ENCODE assay signal across 26 mouse cellular contexts in genomic region chr2:169987186-169987585, GRCm38 (mm10).
A peak's percentile ranks its signal among the peaks of the same experiment; 100 is the strongest.
DNase-seq lines count a peak whose midpoint lies in the region; ATAC-seq lines count a peak whose summit lies in the region.
"Had no signal": no experiment of that assay in that cellular context is flagged by ENCODE, and none has a peak within 500 bp of the region (broad histone marks: within the 10 kb centered on the region; RNA-seq: fewer than 3 reads in every experiment).

No protein-coding gene starts in this region.

- H3K9ac ChIP-seq in forebrain, embryonic 11.5 days (ENCODE audit: low read length) = no peak overlapping the region
- H3K9ac ChIP-seq in heart, embryonic 13.5 days = no peak overlapping the region
- H3K9ac ChIP-seq: embryonic facial prominence, embryonic 15.5 days; forebrain, embryonic 15.5 days; hindbrain, embryonic 13.5 days; midbrain, embryonic 13.5 days; neural tube, embryonic 13.5 days had no signal

- WGBS in forebrain, embryonic 11.5 days = 67% methylated on average over 13 of the region's 13 CpGs
- 73% methylated on average over 13 of the region's 13 CpGs for WGBS in forebrain, embryonic 10.5 days
- 63% methylated on average over 13 of the region's 13 CpGs for WGBS in heart, embryonic 13.5 days

- H3K36me3 ChIP-seq in forebrain, embryonic 11.5 days (ENCODE audit: control insufficient read depth, insufficient read depth, low read length) = no peaks in the 10 kb centered on the region
- no peaks in the 10 kb centered on the region for H3K36me3 ChIP-seq in forebrain, embryonic 10.5 days (replicated peaks)
- H3K36me3 ChIP-seq in heart, embryonic 13.5 days = no peaks in the 10 kb centered on the region
- H3K36me3 ChIP-seq: embryonic facial prominence, embryonic 15.5 days; forebrain, embryonic 15.5 days; hindbrain, embryonic 13.5 days; midbrain, embryonic 13.5 days; neural tube, embryonic 13.5 days had no signal

- H3K4me2 ChIP-seq in forebrain, embryonic 11.5 days (ENCODE audit: low read depth, low read length, severe bottlenecking) = no peak overlapping the region
- peak overlapping the region; percentile 22; the same call in 1 of the 2 replicates for H3K4me2 ChIP-seq in heart, embryonic 13.5 days
- H3K4me2 ChIP-seq: embryonic facial prominence, embryonic 15.5 days; forebrain, embryonic 15.5 days; hindbrain, embryonic 13.5 days; midbrain, embryonic 13.5 days; neural tube, embryonic 13.5 days had no signal

- peak; percentile 39 for DNase-seq in forebrain, embryonic 11.5 days (ENCODE audit: low spot score)
- DNase-seq in forebrain, embryonic 10.5 days (ENCODE audit: extremely low spot score, low spot score) = no peak
- no peak for DNase-seq in heart, postnatal 4 days
- peak; percentile 34 for DNase-seq in left cerebral cortex, postnatal 4 days
- DNase-seq in left cerebral cortex, adult 8-10 months (ENCODE audit: low spot score in 2 of 2) = no peak
- DNase-seq in frontal cortex, postnatal 36 days (ENCODE audit: low spot score in 2 of 2) = no peak
- DNase-seq: adrenal gland, postnatal 14 days; cerebellum, adult 11 months; cerebellum, adult 9-10 months; heart, postnatal 10 days; kidney, postnatal 25 days; lung, postnatal 4 days; right cerebral cortex, postnatal 4 days; thymus, adult 18-20 months had no signal

- intact Hi-C loops in left cerebral cortex, postnatal 4 days (cut with DNase I) = no loop called here

- no peaks in the 10 kb centered on the region for H3K27me3 ChIP-seq in forebrain, embryonic 11.5 days (ENCODE audit: control insufficient read depth, insufficient read depth, low read length)
- H3K27me3 ChIP-seq in forebrain, embryonic 10.5 days (ENCODE audit: poor library complexity, severe bottlenecking) = no peaks in the 10 kb centered on the region
- H3K27me3 ChIP-seq in heart, embryonic 13.5 days (replicated peaks) = no peaks in the 10 kb centered on the region
- H3K27me3 ChIP-seq: embryonic facial prominence, embryonic 15.5 days; forebrain, embryonic 15.5 days; hindbrain, embryonic 13.5 days; midbrain, embryonic 13.5 days; neural tube, embryonic 13.5 days; Patski had no signal

- no peak overlapping the region for H3K27ac ChIP-seq in forebrain, embryonic 11.5 days (ENCODE audit: low read depth, low read length)
- no peak overlapping the region for H3K27ac ChIP-seq in forebrain, embryonic 10.5 days
- no peak overlapping the region for H3K27ac ChIP-seq in heart, embryonic 13.5 days (replicated peaks)
- H3K27ac ChIP-seq: embryonic facial prominence, embryonic 15.5 days; forebrain, embryonic 15.5 days; hindbrain, embryonic 13.5 days; layer of hippocampus, adult 2 months; left cerebral cortex, adult 2 months; midbrain, embryonic 13.5 days; neural tube, embryonic 13.5 days; stomach, postnatal 0 days had no signal

- ATAC-seq in forebrain, embryonic 11.5 days (replicated peaks; ENCODE audit: low FRiP score) = no peak
- ATAC-seq in heart, embryonic 13.5 days (ENCODE audit: extremely low read depth, insufficient number of reproducible peaks, low FRiP score, low TSS enrichment) = no peak
- 0 out of 2 replicates have a peak, but pooled peaks have one; percentile 25 for ATAC-seq in granulocyte monocyte progenitor cell, adult 5-6 weeks (replicated peaks; ENCODE audit: poor library complexity, severe bottlenecking)
- ATAC-seq: forebrain, embryonic 15.5 days; intestine, embryonic 16.5 days; midbrain, embryonic 13.5 days; Patski had no signal

- H3K4me1 ChIP-seq in forebrain, embryonic 11.5 days (replicated peaks; ENCODE audit: control insufficient read depth, insufficient read depth, low read length) = no peaks in the 10 kb centered on the region
- H3K4me1 ChIP-seq in forebrain, embryonic 10.5 days = peaks cover 4% of the 10 kb centered on the region; the same call in 1 of the 2 replicates
- H3K4me1 ChIP-seq in heart, embryonic 13.5 days = 0 out of 2 replicates have a peak, but pooled peaks cover 2% of the 10 kb centered on the region
- H3K4me1 ChIP-seq: embryonic facial prominence, embryonic 15.5 days; forebrain, embryonic 15.5 days; midbrain, embryonic 13.5 days; neural tube, embryonic 13.5 days had no signal

- H3K9me3 ChIP-seq in forebrain, embryonic 11.5 days (ENCODE audit: control insufficient read depth, low read length) = no peaks in the 10 kb centered on the region
- no peaks in the 10 kb centered on the region; the same call in 1 of the 2 replicates for H3K9me3 ChIP-seq in forebrain, embryonic 10.5 days
- 0 out of 2 replicates have a peak, but pooled peaks cover 2% of the 10 kb centered on the region for H3K9me3 ChIP-seq in heart, embryonic 13.5 days
- H3K9me3 ChIP-seq: embryonic facial prominence, embryonic 15.5 days; forebrain, embryonic 15.5 days; hindbrain, embryonic 13.5 days; neural tube, embryonic 13.5 days had no signal

- H3K4me3 ChIP-seq in forebrain, embryonic 11.5 days (ENCODE audit: low read depth, low read length) = no peak overlapping the region
- no peak overlapping the region for H3K4me3 ChIP-seq in forebrain, embryonic 10.5 days
- H3K4me3 ChIP-seq in heart, embryonic 13.5 days = no peak overlapping the region
- H3K4me3 ChIP-seq: embryonic facial prominence, embryonic 15.5 days; forebrain, embryonic 15.5 days; hindbrain, embryonic 13.5 days; layer of hippocampus, adult 2 months; left cerebral cortex, adult 2 months; midbrain, embryonic 13.5 days; neural tube, embryonic 13.5 days had no signal

Comparison
In these comparisons a context has a peak if more than half of its experiments do, and no peak if none do; other contexts are left out.
1. DNase-seq: peak in forebrain, embryonic 11.5 days (single experiment) and left cerebral cortex, postnatal 4 days (single experiment); none in forebrain, embryonic 10.5 days (single experiment), heart, postnatal 4 days (single experiment), left cerebral cortex, adult 8-10 months (0 of 2) and frontal cortex, postnatal 36 days (0 of 2).